Mouse (Mus musculus): Measurements from ENCODE around the gene Shb. TPM values are rescaled to one million over a fixed set of nuclear protein-coding genes. Genes with fewer than 3 reads are reported as not detected.

Shb gene
- total and polyA plus RNA-seq, 3 experiments, result 7.7 to 15.5 (median 8.6) TPM

DNA sequence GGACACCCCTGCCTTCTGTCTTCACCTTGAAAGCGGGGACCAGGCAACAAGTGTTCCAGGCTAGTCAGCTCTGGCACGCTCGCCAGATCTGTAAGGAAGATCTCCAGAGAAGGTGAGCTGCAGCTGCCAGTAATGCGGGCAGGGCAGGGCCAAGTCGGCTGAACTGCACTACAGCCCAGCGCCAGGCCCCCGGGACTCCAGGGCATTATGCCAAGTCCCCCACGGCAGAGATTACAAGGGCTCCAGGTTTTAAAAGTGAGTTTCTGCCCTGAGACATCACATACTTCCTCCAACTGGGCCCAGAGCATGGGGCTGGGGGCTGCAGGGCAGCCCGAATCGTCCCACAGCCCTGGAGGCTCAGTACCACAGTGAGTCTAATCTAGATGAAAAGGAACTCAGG, 52.8 kb downstream of the Shb start:
- no peak for TF ChIP-seq ELF1 (IDR thresholded peaks at IDR 0.05; ENCODE audit: low read depth, low read length)
- TF ChIP-seq MAX (IDR thresholded peaks at IDR 0.05; ENCODE audit: low read length), result no peak
- TF ChIP-seq RCOR1 (conservative IDR thresholded peaks at IDR 0.05; ENCODE audit: low read depth, low read length), result no peak
- Histone ChIP-seq H3K36me3 (replicated peaks in 1 of 2; ENCODE audit: control insufficient read depth in 1 of 2, insufficient read depth in 1 of 2, low read length in 1 of 2) (peaks cover 0 to 89% of the 10 kb centered on the region in 2 experiments), H3K4me3 (replicated peaks in 1 of 3; ENCODE audit: low read depth in 2 of 3, low read length in 2 of 3, poor library complexity in 1 of 3) (no peak overlapping the region), H3K9me3 (replicated peaks; ENCODE audit: low read length) (no peaks in the 10 kb centered on the region), H3K4me2 (ENCODE audit: insufficient read depth, low read depth, poor library complexity, severe bottlenecking) (no peak overlapping the region), H3K27ac (ENCODE audit: insufficient read depth, low read depth) (no peak overlapping the region), H3K27me3 (replicated peaks) (no peaks in the 10 kb centered on the region), H3K9ac (ENCODE audit: insufficient read depth, low read depth) (no peak overlapping the region), H3K79me2 (replicated peaks; ENCODE audit: control insufficient read depth, extremely low read depth, insufficient read depth, poor library complexity, severe bottlenecking) (no peaks in the 10 kb centered on the region), H3K4me1 (ENCODE audit: control insufficient read depth in 1 of 2, insufficient read depth in 2 of 2) (peaks cover 0 to 45% of the 10 kb centered on the region in 2 experiments; a peak in 2 of 4 replicates)
- dilution Hi-C loops (cut with MboI; ENCODE audit: extremely low pct_ligation_motif_present, extremely low pct_unique_long_range_greater_than_20kb, low sequenced_read_pairs) (no loop called here), in situ Hi-C loops (cut with MboI; ENCODE audit: low pct_ligation_motif_present, low pct_unique_long_range_greater_than_20kb, low sequenced_read_pairs) (no loop called here)
- no peak for DNase-seq (ENCODE audit: extremely low read depth)

GRCm38 (mm10) chr4:45478178-45478577, 54.1 kb downstream of the Shb start:
- H3K4me1 ChIP-seq (ENCODE audit: control insufficient read depth in 1 of 2, insufficient read depth in 2 of 2), result peaks cover 11 to 45% of the 10 kb centered on the region in 2 experiments
- no peak overlapping the region for H3K9ac ChIP-seq (ENCODE audit: insufficient read depth, low read depth)
- no peak overlapping the region for H3K4me3 ChIP-seq (replicated peaks in 1 of 3; ENCODE audit: low read depth in 2 of 3, low read length in 2 of 3, poor library complexity in 1 of 3)
- DNase-seq (ENCODE audit: extremely low read depth), result no peak
- no peak overlapping the region for H3K4me2 ChIP-seq (ENCODE audit: insufficient read depth, low read depth, poor library complexity, severe bottlenecking)
- TF ChIP-seq JUN (IDR thresholded peaks at IDR 0.05; ENCODE audit: insufficient read depth, low read depth, low read length), result no peak
- TF ChIP-seq CHD2 (IDR thresholded peaks at IDR 0.05; ENCODE audit: low read length), result no peak
- no peak for TF ChIP-seq MAFK (IDR thresholded peaks at IDR 0.05; ENCODE audit: insufficient replicate concordance, low read length)
- no peak for TF ChIP-seq ZKSCAN1 (IDR thresholded peaks at IDR 0.05; ENCODE audit: borderline replicate concordance, low read depth, low read length)
- no peak for TF ChIP-seq RCOR1 (conservative IDR thresholded peaks at IDR 0.05; ENCODE audit: low read depth, low read length)
- TF ChIP-seq UBTF (IDR thresholded peaks at IDR 0.05; ENCODE audit: low read depth, low read length), result no peak
- no peak for TF ChIP-seq E2F4 (IDR thresholded peaks at IDR 0.05; ENCODE audit: insufficient replicate concordance, low read depth, low read length)
- no peak for TF ChIP-seq JUND (conservative IDR thresholded peaks at IDR 0.05; ENCODE audit: low read depth, low read length)
- TF ChIP-seq ZC3H11A (IDR thresholded peaks at IDR 0.05; ENCODE audit: low read depth, low read length), result no peak
- TF ChIP-seq MXI1 (IDR thresholded peaks at IDR 0.05; ENCODE audit: low read depth, low read length), result no peak
- no peak for TF ChIP-seq BHLHE40 (IDR thresholded peaks at IDR 0.05; ENCODE audit: low read depth, low read length)
- no peak for TF ChIP-seq NRF1 (IDR thresholded peaks at IDR 0.05; ENCODE audit: low read depth, low read length)
- TF ChIP-seq SMC3 (IDR thresholded peaks at IDR 0.05; ENCODE audit: low read depth, low read length), result no peak
- H3K9me3 ChIP-seq (replicated peaks; ENCODE audit: low read length), result no peaks in the 10 kb centered on the region
- H3K36me3 ChIP-seq (replicated peaks in 1 of 2; ENCODE audit: control insufficient read depth in 1 of 2, insufficient read depth in 1 of 2, low read length in 1 of 2), result peaks cover 0 to 81% of the 10 kb centered on the region in 2 experiments
- H3K27me3 ChIP-seq (replicated peaks), result no peaks in the 10 kb centered on the region
- no peak overlapping the region for H3K27ac ChIP-seq (ENCODE audit: insufficient read depth, low read depth)
- in situ Hi-C loops (cut with MboI; ENCODE audit: low pct_ligation_motif_present, low pct_unique_long_range_greater_than_20kb, low sequenced_read_pairs) (no loop called here), dilution Hi-C loops (cut with MboI; ENCODE audit: extremely low pct_ligation_motif_present, extremely low pct_unique_long_range_greater_than_20kb, low sequenced_read_pairs) (no loop called here)
- no peaks in the 10 kb centered on the region for H3K79me2 ChIP-seq (replicated peaks; ENCODE audit: control insufficient read depth, extremely low read depth, insufficient read depth, poor library complexity, severe bottlenecking)

All from CH12.LX (cell line).